Mouse (Mus musculus) embryonic stem cell, embryonic (primary cell): ENCODE measurements at regions not wholly inside any gene's neighbourhood (a gene's known extent, or its start where the extent isn't known, plus 50 kb on each side); places are given as distances from the start of the nearest gene placed in this dataset.

Experiments
- CTCF ChIA-PET, 4 experiments: fragments of 300-600 bp in 2 of 4; fragments of 350-600 bp in 2 of 4; sonication (Branson Sonifier 250); formaldehyde crosslinking; loops; one replicate each; lab custom pipeline; 2022; ENCODE audit warnings: inconsistent platforms in 2 of 4; lab: Charles Lee
- POLR2A ChIA-PET, 4 experiments: fragments of 300-600 bp in 2 of 4; fragments of 350-600 bp in 2 of 4; sonication (Branson Sonifier 250); formaldehyde crosslinking; loops; one replicate each; lab custom pipeline; 2022; ENCODE audit warnings: antibody characterized with exemption in 4 of 4, inconsistent platforms in 1 of 4; lab: Charles Lee

DNA sequence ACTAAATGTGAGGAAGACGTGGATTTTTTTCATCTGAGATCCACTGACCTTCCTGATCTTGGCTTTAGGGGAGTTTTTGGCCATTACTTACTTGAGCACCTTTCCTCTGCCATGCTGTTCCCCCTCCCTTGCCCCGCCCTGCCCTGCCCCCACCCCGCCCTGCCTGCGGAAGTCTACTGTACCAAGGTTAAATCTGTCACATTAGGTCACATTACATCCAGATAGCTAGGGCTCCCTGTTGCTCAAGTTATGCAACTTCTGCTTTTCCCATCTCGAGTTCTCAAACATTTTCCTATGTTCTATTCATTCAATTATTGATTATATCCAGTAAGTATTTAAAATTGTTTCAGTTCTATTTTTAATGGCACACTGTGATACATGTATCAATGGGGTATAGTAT is 144.7 kb upstream of the Cnot2 start:
- ChIA-PET POLR2A (interaction anchor here in 1 of 4 experiments (0.7 kb wide), 1 partner anchor 52 kb away, joined by 5 read pairs; no protein-coding TSS in a partner anchor), CTCF (no interaction called here)

- ChIA-PET POLR2A (interaction anchor here in 1 of 4 experiments (1.3 kb wide), 1 partner anchor 250 kb away, joined by 3 read pairs; no protein-coding TSS in a partner anchor), CTCF (interaction anchor here in 1 of 4 experiments (0.6 kb wide), 1 partner anchor 93 kb away, joined by 3 read pairs; no protein-coding TSS in a partner anchor)
Measured at GRCm38 (mm10) chr10:116721986-116722385, 140.7 kb upstream of the Cnot2 start.

DNA sequence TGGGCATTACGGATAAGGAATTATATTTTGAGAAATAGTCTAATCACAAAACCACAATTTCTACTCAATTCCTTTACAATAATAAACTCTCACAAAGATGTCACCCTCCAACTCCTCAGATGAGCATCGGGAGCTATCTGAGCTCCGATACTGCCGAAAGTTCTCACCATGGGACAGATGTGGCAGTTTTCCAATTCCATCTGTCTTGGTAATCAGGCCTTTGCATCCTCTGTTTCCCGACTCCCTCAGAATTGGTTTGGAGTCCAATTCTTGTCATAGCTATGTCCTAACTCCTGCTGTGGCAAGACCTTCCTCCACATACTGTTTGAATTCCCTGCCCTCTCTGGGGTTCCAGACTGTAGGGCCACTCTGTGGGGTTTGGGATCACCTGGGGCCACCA is 138.3 kb upstream of the Cnot2 start:
- CTCF ChIA-PET, result interaction anchor here in 1 of 4 experiments (0.6 kb wide), 1 partner anchor 467 kb away, joined by 5 read pairs; no protein-coding TSS in a partner anchor
- POLR2A ChIA-PET, result interaction anchor here in 1 of 4 experiments (0.6 kb wide), 1 partner anchor 207 kb away, joined by 3 read pairs; no protein-coding TSS in a partner anchor

GRCm38 (mm10) chr10:116717961-116718360 is 136.7 kb upstream of the Cnot2 start:
- POLR2A ChIA-PET, result no interaction called here
- CTCF ChIA-PET, result no interaction called here

DNA sequence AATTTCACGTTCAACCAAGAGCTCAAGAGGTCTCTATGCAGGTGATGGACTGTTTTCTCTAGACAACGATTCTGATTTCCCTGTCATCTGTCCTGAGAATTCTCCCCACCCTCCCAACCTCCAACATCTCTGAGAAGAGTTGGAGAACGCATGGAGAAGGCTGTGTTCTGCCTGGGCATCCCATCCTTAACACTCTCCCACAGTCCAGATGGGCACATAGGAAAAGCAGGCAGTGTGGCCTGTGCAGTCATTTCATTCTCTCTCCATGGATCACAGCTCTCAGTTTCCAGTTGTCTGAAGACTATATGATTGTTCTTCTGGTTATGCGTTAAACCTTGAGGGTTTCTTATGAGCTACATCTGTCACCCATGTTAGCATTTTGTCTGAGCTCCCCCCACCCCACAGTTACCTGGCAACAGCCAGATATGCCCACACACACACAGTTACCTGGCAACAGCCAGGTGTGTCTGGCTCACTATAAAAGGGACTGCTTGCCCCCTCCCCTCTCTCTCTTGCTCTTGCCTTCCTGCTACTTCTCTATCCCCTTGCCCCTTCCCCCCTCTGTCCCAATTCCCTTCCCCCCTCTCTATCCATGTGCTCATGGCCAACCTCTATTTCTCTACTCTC is 135.8 kb upstream of the Cnot2 start:
- ChIA-PET POLR2A (no interaction called here), CTCF (interaction anchor here in 1 of 4 experiments (0.7 kb wide), 1 partner anchor 272 kb away, joined by 4 read pairs; no protein-coding TSS in a partner anchor)

- CTCF ChIA-PET, result no interaction called here
Measured at GRCm38 (mm10) chr10:116713456-116713855, 132.1 kb upstream of the Cnot2 start.

DNA sequence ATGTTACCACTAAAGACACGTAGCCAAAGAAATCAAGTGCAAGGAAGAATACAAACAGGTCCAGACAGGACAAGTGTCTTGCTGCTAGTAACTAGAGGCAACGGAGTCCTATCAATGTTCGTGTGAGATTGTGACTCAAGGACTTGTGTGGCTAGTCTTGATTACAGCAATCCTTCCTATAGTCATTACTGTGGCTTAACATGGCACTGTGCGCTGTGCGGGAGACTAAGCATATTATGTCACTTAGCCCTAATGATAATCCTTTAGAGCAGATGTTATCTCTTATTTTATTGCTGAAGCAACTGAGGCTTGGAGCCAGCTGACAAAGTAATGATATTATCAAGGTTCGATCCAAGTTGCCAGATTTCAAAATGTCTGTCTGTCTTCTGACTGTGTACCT is 125.7 kb upstream of the Cnot2 start:
- POLR2A ChIA-PET, result no interaction called here

More at GRCm38 (mm10) chr10:116713456-116713855, 132.1 kb upstream of the Cnot2 start:
- POLR2A ChIA-PET, result no interaction called here

DNA sequence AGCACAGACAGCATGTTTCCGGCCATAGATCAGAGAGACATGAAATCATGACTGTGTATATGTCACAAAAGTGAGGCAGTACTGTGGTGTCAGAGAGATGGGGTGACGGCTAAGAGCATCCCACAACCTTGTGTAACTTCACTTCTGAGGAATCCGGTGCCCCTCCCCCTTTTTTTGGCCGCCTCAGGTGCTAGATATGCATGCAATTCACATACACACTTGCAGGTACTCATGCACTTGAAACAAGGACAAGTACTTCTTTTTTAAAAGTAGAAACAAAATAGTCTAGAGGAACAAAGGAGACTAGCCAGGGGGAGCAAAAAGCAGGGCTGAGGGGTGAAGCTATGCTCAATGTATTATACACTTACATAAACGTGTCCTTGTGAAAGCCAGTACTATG is 120.0 kb upstream of the Cnot2 start:
- POLR2A ChIA-PET, result interaction anchor here in 1 of 4 experiments (0.7 to 0.9 kb wide), 2 partner anchors 9 to 447 kb away, joined by 3 to 5 read pairs; no protein-coding TSS in a partner anchor

More for the DNA sequence above, 125.7 kb upstream of the Cnot2 start:
- CTCF ChIA-PET, result no interaction called here

DNA sequence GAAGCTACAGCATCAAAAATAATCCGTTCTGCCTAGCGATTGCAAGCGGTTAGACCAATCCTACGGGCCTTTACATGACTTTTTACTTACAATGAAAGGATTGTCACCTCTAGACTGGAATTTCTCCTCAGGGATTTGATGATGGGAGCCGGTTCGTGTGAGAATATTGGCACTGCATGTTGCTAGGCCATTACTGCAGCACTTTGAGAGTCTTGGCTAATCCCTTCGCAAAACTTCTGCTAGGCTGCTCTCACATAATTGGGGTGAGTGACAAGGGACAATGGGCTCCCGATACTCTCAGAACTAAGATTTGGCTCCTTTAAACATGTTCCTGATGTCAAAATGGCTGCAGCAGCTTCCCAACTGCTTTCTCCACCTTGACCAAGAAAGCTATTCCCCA is 118.4 kb upstream of the Cnot2 start:
- ChIA-PET POLR2A (no interaction called here), CTCF (no interaction called here)

More for the DNA sequence above, 120.0 kb upstream of the Cnot2 start:
- CTCF ChIA-PET, result no interaction called here

GRCm38 (mm10) chr10:116697628-116698316 is 116.5 kb upstream of the Cnot2 start:
- ChIA-PET POLR2A (interaction anchor here in 2 of 4 experiments (0.7 to 1.5 kb wide), 7 partner anchors 8 to 73 kb away, joined by 3 to 5 read pairs (median 3); no protein-coding TSS in a partner anchor), CTCF (interaction anchor here in 3 of 4 experiments (0.7 to 1.2 kb wide), 4 partner anchors 9 to 266 kb away, joined by 3 to 5 read pairs (median 3); no protein-coding TSS in a partner anchor)

DNA sequence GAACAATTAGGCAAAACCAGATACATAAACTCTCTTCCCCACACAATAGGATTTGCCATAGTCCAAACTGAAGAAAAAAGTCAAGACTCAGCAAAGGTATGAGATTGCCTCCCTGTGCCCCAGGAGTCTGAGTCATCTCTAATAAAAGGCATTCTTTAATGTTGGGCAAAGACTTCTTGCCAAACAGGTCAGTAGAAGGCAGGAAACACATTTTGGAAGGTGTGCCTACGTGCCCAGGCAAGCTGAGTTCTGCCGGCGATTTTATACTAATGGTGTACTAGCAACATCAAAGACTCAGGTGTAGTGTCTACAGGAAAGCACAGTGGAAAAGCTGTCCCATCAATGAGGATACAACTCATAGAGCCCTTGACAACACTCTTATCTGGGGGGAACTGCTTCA is 112.5 kb upstream of the Cnot2 start:
- ChIA-PET POLR2A (no interaction called here), CTCF (no interaction called here)

DNA sequence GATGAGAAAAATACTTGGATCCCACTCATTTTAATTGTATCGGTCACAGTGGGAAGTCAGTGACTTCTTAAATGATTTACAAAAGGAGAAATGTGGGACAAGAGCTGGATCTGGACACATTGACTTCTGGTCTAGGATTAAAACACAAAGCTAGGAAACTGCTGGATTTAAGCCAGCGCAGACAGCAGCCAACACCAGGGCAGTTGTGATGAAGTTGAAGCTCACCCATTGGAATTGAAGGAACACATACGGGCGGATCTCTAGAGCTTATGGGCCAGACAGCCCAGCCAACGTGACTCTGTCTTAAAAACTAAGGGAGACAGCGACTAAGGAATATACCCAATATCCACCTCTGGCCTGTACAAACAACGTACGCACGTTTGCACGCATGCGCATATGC is 105.4 kb upstream of the Cnot2 start:
- POLR2A ChIA-PET, result interaction anchor here in 1 of 4 experiments (1.6 kb wide), 1 partner anchor 234 kb away, joined by 3 read pairs; no protein-coding TSS in a partner anchor
- CTCF ChIA-PET, result no interaction called here

GRCm38 (mm10) chr10:116683374-116683773 is 102.1 kb upstream of the Cnot2 start:
- CTCF ChIA-PET, result no interaction called here
- POLR2A ChIA-PET, result no interaction called here

DNA sequence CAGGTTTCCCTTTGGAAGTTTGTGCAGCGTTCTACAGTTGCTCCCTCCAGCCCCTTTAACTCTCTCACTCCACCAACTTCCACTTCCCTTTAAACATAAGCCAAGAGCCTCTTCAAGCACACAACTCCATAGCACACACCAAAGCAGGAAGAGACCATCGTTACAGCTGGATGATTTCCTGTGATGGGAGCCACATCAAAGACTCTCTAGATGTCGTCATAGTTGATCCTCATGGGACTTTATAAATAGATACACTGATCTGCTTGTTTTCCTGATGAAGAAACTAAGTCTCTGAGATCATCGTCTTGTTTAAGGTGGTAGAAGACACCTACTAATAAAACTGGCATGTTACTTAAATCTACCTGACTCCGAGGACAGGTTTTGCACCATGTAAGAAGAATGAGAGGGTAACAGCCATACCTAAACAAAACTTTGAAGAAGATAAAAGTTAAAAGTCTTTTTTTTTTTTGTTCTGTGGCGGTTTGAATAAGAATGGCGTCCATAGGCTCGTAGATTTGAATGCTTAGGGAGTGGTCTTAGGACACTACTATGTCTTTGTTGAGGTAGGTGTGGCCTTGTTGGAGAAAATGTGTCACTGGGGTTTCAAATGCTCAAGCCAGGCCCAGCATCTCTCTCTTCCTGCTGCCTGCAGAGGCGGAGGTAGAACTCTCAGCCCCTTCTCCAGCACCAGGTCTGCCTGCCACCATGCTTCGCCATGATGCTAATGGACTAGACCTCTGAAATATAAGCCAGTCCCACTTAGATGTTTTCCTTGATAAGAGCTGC is 97.8 kb upstream of the Cnot2 start:
- CTCF ChIA-PET, result no interaction called here
- POLR2A ChIA-PET, result interaction anchor here in 1 of 4 experiments (0.6 kb wide), 1 partner anchor 1061 kb away, joined by 3 read pairs; no protein-coding TSS in a partner anchor

DNA sequence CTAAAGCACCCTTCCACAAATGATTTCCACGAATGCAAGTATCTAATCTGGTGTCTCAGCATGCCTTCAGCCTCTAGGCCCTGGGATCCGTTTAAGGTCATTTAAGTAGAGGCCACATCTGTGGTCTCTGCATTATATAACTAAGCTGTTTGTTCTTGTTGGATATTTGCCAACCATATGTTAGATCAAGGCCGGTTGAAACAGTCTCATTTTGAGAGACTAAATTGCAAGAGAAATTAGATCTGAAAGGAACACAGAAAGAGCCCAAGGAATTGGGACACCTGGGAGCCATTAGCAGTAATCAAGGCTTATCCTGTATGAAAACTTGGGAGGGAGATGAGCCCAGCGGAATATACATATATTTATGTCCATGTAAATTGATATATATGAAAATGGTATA is 96.6 kb upstream of the Cnot2 start:
- ChIA-PET CTCF (no interaction called here), POLR2A (no interaction called here)

- POLR2A ChIA-PET, result interaction anchor here in 3 of 4 experiments (0.8 to 1.5 kb wide), 12 partner anchors 12 to 491 kb away, joined by 3 to 5 read pairs (median 3); partner anchors contain the start of gene Cct2 (in 1 of the 3)
- CTCF ChIA-PET, result no interaction called here
Measured at GRCm38 (mm10) chr10:116675171-116675570, 93.9 kb upstream of the Cnot2 start.

- POLR2A ChIA-PET, result interaction anchor here (0.6 to 1.6 kb wide), 15 partner anchors 11 to 492 kb away, joined by 3 to 8 read pairs (median 3); no protein-coding TSS in a partner anchor
Measured at GRCm38 (mm10) chr10:116674348-116674747, 93.0 kb upstream of the Cnot2 start.

DNA sequence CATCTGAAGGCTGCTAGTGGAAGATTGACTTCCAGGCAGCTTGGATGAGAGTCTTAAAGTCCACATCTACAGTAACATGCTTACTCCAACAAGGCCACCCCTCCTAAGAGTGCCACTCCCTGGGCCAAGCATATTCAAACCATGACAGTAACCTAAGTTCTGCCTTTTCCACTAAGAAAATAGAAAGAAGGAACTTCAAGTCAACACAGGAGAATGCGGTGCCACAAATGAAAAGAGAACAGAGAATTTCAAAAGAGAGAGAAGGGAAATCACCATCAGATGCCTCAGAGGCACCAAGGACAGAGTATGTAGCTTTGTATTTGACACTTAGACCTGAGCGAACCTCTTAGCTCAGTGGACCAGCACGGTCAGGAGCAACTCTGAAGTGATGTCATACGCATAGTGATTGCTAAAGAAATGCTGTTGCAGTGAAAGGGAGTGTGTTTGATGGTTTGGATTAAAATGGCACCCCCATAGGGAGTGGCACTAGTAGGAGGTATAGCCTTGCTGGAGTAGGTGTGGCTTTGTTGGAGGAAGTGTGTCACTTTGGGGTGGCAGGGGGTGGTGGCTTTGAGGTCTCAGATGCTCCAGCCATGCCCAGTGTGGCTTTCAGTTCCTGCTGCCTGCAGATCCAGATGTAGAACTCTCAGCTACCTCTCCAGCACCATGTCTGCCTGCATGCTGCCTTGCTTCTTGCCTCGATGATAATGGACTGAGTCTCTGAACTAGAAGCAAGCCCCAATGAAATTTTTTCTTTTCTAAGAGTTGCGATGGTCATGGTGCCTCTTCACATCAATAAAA is 77.1 kb upstream of the Cnot2 start:
- ChIA-PET POLR2A (interaction anchor here in 1 of 4 experiments (1.0 kb wide), 1 partner anchor 17 kb away, joined by 3 read pairs; no protein-coding TSS in a partner anchor), CTCF (interaction anchor here in 2 of 4 experiments (0.6 kb wide), 2 partner anchors 16 to 131 kb away, joined by 3 read pairs; no protein-coding TSS in a partner anchor)

More at GRCm38 (mm10) chr10:116674348-116674747, 93.0 kb upstream of the Cnot2 start:
- CTCF ChIA-PET, result interaction anchor here in 3 of 4 experiments (0.6 kb wide), 4 partner anchors 16 to 891 kb away, joined by 3 read pairs; no protein-coding TSS in a partner anchor
